Mouse (Mus musculus) limb, embryonic 13.5 days (tissue): Measurements from ENCODE around the gene Tmem236. TPM values are rescaled to one million over a fixed set of nuclear protein-coding genes. Genes with fewer than 3 reads are reported as not detected.
"Not testable (repeated sequence)": the region's sequence is repeated elsewhere in the genome, so short reads cannot be mapped to it uniquely, and the experiment has no call there.

ENCODE experiments used
- ATAC-seq: fragments of 200-750 bp; cut with Nextera tagmentation; 2 replicates; pipeline ENCODE4 v1.8.0; 2017; ENCODE audit warnings: low read depth, moderate number of reproducible peaks, moderate TSS enrichment; ENCODE audit not compliant: low FRiP score
- H3K27ac ChIP-seq: fragments of 300-500 bp; sonication (generic); 2 replicates; pipeline ENCODE4 v1.5.1; 2015; ENCODE audit warnings: inconsistent platforms, mild to moderate bottlenecking, moderate library complexity
- H3K27me3 ChIP-seq: fragments of 300-500 bp; sonication (generic); 2 replicates; pipeline ENCODE4 v1.6.1; 2015; ENCODE audit warnings: mild to moderate bottlenecking, inconsistent platforms
- H3K36me3 ChIP-seq: fragments of 300-500 bp; sonication (generic); 2 replicates; pipeline ENCODE4 v1.6.1; 2015; ENCODE audit warnings: inconsistent platforms, mild to moderate bottlenecking, moderate library complexity
- H3K4me1 ChIP-seq: fragments of 300-500 bp; sonication (generic); 2 replicates; pipeline ENCODE4 v1.6.1; 2015; ENCODE audit warnings: inconsistent platforms
- H3K4me2 ChIP-seq: fragments of 300-500 bp; sonication (generic); replicated peaks from 2 replicates; pipeline ENCODE4 v1.6.1; 2015; ENCODE audit warnings: inconsistent platforms, mild to moderate bottlenecking, moderate library complexity
- H3K4me3 ChIP-seq: fragments of 300-500 bp; sonication (generic); 2 replicates; pipeline ENCODE4 v1.5.1; 2015; ENCODE audit warnings: moderate library complexity, mild to moderate bottlenecking, inconsistent platforms
- H3K9ac ChIP-seq: fragments of 300-500 bp; sonication (generic); 2 replicates; pipeline ENCODE4 v1.6.1; 2015; ENCODE audit warnings: mild to moderate bottlenecking, inconsistent platforms
- H3K9me3 ChIP-seq: fragments of 300-500 bp; sonication (generic); 2 replicates; pipeline ENCODE4 v1.6.1; 2016; ENCODE audit warnings: inconsistent platforms
- WGBS: fragments of 180-500 bp; shearing (Covaris S2); methylation state at CpG from one replicate; pipeline ENCODE4 v1.1.7; 2015; 5-methylcytosine and 5-hydroxymethylcytosine counted together
- polyA plus RNA-seq: library from polyadenylated mRNA; unstranded; fragments of >200 nt; fragmentation: Nextera tagmentation; extraction: Ambion mirVana; gene quantifications from 2 replicates; pipeline ENCODE4 v1.2.1, GENCODE M21; 2015

The Tmem236 gene
- polyA plus RNA-seq, 1 experiment from 2014 or later: 0.08 TPM

GRCm38 (mm10) chr2:14159047-14159446 lies 15.3 kb upstream of the Tmem236 start:
- no peaks in the 10 kb centered on the region for H3K27me3 ChIP-seq
- no peaks in the 10 kb centered on the region for H3K4me1 ChIP-seq
- no peaks in the 10 kb centered on the region for H3K36me3 ChIP-seq
- no peak overlapping the region for H3K27ac ChIP-seq
- ATAC-seq: no peak
- 77% methylated on average over 3 of the region's 3 CpGs for WGBS
- H3K9me3 ChIP-seq: no peaks in the 10 kb centered on the region
- no peak overlapping the region for H3K4me3 ChIP-seq
- H3K4me2 ChIP-seq: no peak overlapping the region
- no peak overlapping the region for H3K9ac ChIP-seq

- no peaks in the 10 kb centered on the region for H3K9me3 ChIP-seq
- H3K4me2 ChIP-seq: no peak overlapping the region
- no peak for ATAC-seq
- H3K27me3 ChIP-seq: no peaks in the 10 kb centered on the region
- H3K4me3 ChIP-seq: no peak overlapping the region
- H3K4me1 ChIP-seq: no peaks in the 10 kb centered on the region
- H3K27ac ChIP-seq: no peak overlapping the region
- no peak overlapping the region for H3K9ac ChIP-seq
- 80% methylated on average over 2 of the region's 2 CpGs for WGBS
- no peaks in the 10 kb centered on the region for H3K36me3 ChIP-seq
Observed at GRCm38 (mm10) chr2:14159756-14160155, 14.6 kb upstream of the Tmem236 start.

GRCm38 (mm10) chr2:14164459-14165030 lies 9.8 kb upstream of the Tmem236 start:
- 74% methylated on average over 5 of the region's 5 CpGs for WGBS
- Histone ChIP-seq H3K9ac (no peak overlapping the region), H3K27me3 (no peaks in the 10 kb centered on the region), H3K9me3 (no peaks in the 10 kb centered on the region), H3K27ac (no peak overlapping the region), H3K4me2 (no peak overlapping the region), H3K4me3 (no peak overlapping the region), H3K36me3 (no peaks in the 10 kb centered on the region), H3K4me1 (no peaks in the 10 kb centered on the region)
- ATAC-seq: no peak

GRCm38 (mm10) chr2:14165066-14165465 lies 9.3 kb upstream of the Tmem236 start:
- no peak overlapping the region for H3K4me2 ChIP-seq
- H3K4me1 ChIP-seq: no peaks in the 10 kb centered on the region
- ATAC-seq: no peak
- H3K9ac ChIP-seq: no peak overlapping the region
- WGBS: 72% methylated on average over 2 of the region's 2 CpGs
- no peak overlapping the region for H3K27ac ChIP-seq
- no peaks in the 10 kb centered on the region for H3K36me3 ChIP-seq
- H3K9me3 ChIP-seq: no peaks in the 10 kb centered on the region
- H3K4me3 ChIP-seq: no peak overlapping the region
- H3K27me3 ChIP-seq: no peaks in the 10 kb centered on the region

GRCm38 (mm10) chr2:14165618-14166344 lies 8.5 kb upstream of the Tmem236 start:
- no peak overlapping the region for H3K27ac ChIP-seq

GRCm38 (mm10) chr2:14167721-14168120 lies 6.6 kb upstream of the Tmem236 start:
- Histone ChIP-seq H3K4me1 (no peaks in the 10 kb centered on the region), H3K9ac (no peak overlapping the region), H3K4me2 (no peak overlapping the region), H3K27me3 (no peaks in the 10 kb centered on the region), H3K27ac (no peak overlapping the region), H3K9me3 (no peaks in the 10 kb centered on the region), H3K36me3 (no peaks in the 10 kb centered on the region), H3K4me3 (no peak overlapping the region)
- no peak for ATAC-seq

More at GRCm38 (mm10) chr2:14165618-14166344, 8.5 kb upstream of the Tmem236 start:
- Histone ChIP-seq H3K9me3 (no peaks in the 10 kb centered on the region), H3K27me3 (no peaks in the 10 kb centered on the region), H3K4me1 (no peaks in the 10 kb centered on the region), H3K4me3 (no peak overlapping the region), H3K4me2 (no peak overlapping the region), H3K36me3 (no peaks in the 10 kb centered on the region), H3K9ac (no peak overlapping the region)
- 73% methylated on average over 3 of the region's 3 CpGs for WGBS
- no peak for ATAC-seq

GRCm38 (mm10) chr2:14176460-14177193 lies 2.3 kb downstream of the Tmem236 start:
- WGBS: 75% methylated on average over 2 of the region's 2 CpGs
- H3K9ac ChIP-seq: no peak overlapping the region
- no peaks in the 10 kb centered on the region for H3K27me3 ChIP-seq
- no peak overlapping the region for H3K4me3 ChIP-seq
- H3K36me3 ChIP-seq: no peaks in the 10 kb centered on the region
- no peaks in the 10 kb centered on the region for H3K4me1 ChIP-seq
- ATAC-seq: no peak
- H3K9me3 ChIP-seq: no peaks in the 10 kb centered on the region
- no peak overlapping the region for H3K4me2 ChIP-seq
- no peak overlapping the region for H3K27ac ChIP-seq

GRCm38 (mm10) chr2:14184375-14184774 lies 10.1 kb downstream of the Tmem236 start:
- Histone ChIP-seq H3K9me3 (no peaks in the 10 kb centered on the region), H3K27me3 (no peaks in the 10 kb centered on the region), H3K4me1 (no peaks in the 10 kb centered on the region), H3K4me2 (no peak overlapping the region), H3K4me3 (no peak overlapping the region), H3K9ac (no peak overlapping the region), H3K36me3 (no peaks in the 10 kb centered on the region), H3K27ac (no peak overlapping the region)
- no peak for ATAC-seq

GRCm38 (mm10) chr2:14190684-14191083 lies 16.4 kb downstream of the Tmem236 start:
- no peaks in the 10 kb centered on the region for H3K27me3 ChIP-seq
- no peaks in the 10 kb centered on the region for H3K36me3 ChIP-seq
- no peaks in the 10 kb centered on the region for H3K9me3 ChIP-seq
- 68% methylated on average over 4 of the region's 4 CpGs for WGBS
- ATAC-seq: no peak
- H3K4me2 ChIP-seq: no peak overlapping the region
- no peak overlapping the region for H3K27ac ChIP-seq
- H3K9ac ChIP-seq: no peak overlapping the region
- no peak overlapping the region for H3K4me3 ChIP-seq
- H3K4me1 ChIP-seq: no peaks in the 10 kb centered on the region

GRCm38 (mm10) chr2:14191601-14192000 lies 17.3 kb downstream of the Tmem236 start:
- Histone ChIP-seq H3K27ac (no peak overlapping the region), H3K27me3 (no peaks in the 10 kb centered on the region), H3K9me3 (no peaks in the 10 kb centered on the region), H3K4me1 (no peaks in the 10 kb centered on the region), H3K4me2 (no peak overlapping the region), H3K9ac (no peak overlapping the region), H3K4me3 (no peak overlapping the region), H3K36me3 (no peaks in the 10 kb centered on the region)
- ATAC-seq: no peak
- WGBS: 78% methylated on average over 4 of the region's 4 CpGs

GRCm38 (mm10) chr2:14192046-14192445 lies 17.7 kb downstream of the Tmem236 start:
- no peak for ATAC-seq
- 65% methylated on average over 6 of the region's 6 CpGs for WGBS
- H3K4me2 ChIP-seq: no peak overlapping the region

GRCm38 (mm10) chr2:14198325-14198903 lies 24.1 kb downstream of the Tmem236 start:
- H3K4me2 ChIP-seq, H3K27me3 ChIP-seq, H3K9me3 ChIP-seq, H3K36me3 ChIP-seq, H3K9ac ChIP-seq, H3K4me3 ChIP-seq, ATAC-seq, H3K4me1 ChIP-seq, H3K27ac ChIP-seq: not testable (repeated sequence)
- no CpG with 5 or more reads among the region's 2 CpGs for WGBS

More at GRCm38 (mm10) chr2:14192046-14192445, 17.7 kb downstream of the Tmem236 start:
- H3K27me3 ChIP-seq: no peaks in the 10 kb centered on the region
- H3K4me3 ChIP-seq: no peak overlapping the region
- H3K9me3 ChIP-seq: no peaks in the 10 kb centered on the region
- no peak overlapping the region for H3K9ac ChIP-seq
- H3K36me3 ChIP-seq: no peaks in the 10 kb centered on the region
- no peaks in the 10 kb centered on the region for H3K4me1 ChIP-seq
- no peak overlapping the region for H3K27ac ChIP-seq
